Mouse (Mus musculus) common myeloid progenitor, adult 5-6 weeks (primary cell): ENCODE measurements around the gene Tsg101. TPM values are rescaled to one million over a fixed set of nuclear protein-coding genes. Genes with fewer than 3 reads are reported as not detected.

Experiments used
- ATAC-seq: replicated peaks from 2 replicates; pipeline ENCODE4 v1.8.0; 2016; ENCODE audit warnings: low read depth, mild to moderate bottlenecking, moderate TSS enrichment, inconsistent platforms; ENCODE audit not compliant: poor library complexity, severe bottlenecking
- total RNA-seq: library from RNA; stranded (forward); fragments of 200-1000, 187-1606 nt; gene quantifications from 2 replicates; pipeline ENCODE4 v1.2.3, GENCODE M21; 2017

Gene Tsg101
- total RNA-seq, 1 experiment from 2014 or later: 42.0 TPM

- no peak for ATAC-seq
Measured at GRCm38 (mm10) chr7:46839446-46839845, 80.3 kb downstream of the Tsg101 start.

Other genes starting within 250 kb of the Tsg101 start
- gene Tph1, start 247.4 kb downstream of the Tsg101 start, total RNA-seq: not detected in 2 replicates
- 14.6 and 18.5 TPM in 2 replicates for gene Saal1, start 209.3 kb downstream of the Tsg101 start, total RNA-seq
- gene Saa3, start 204.3 kb downstream of the Tsg101 start, total RNA-seq: 3.8 TPM in 1 of 2 replicates, not detected in the other
- not detected in 2 replicates for gene Saa4, start 187.4 kb downstream of the Tsg101 start, total RNA-seq
- gene Saa1, start 177.0 kb downstream of the Tsg101 start, total RNA-seq: not detected in 2 replicates
- not detected in 2 replicates for gene Saa2, start 168.2 kb downstream of the Tsg101 start, total RNA-seq
- 32.3 and 33.0 TPM in 2 replicates for gene Hps5, start 123.9 kb downstream of the Tsg101 start, total RNA-seq
- 86.1 and 96.2 TPM in 2 replicates for gene Gtf2h1, start 123.9 kb downstream of the Tsg101 start, total RNA-seq
- gene Ldha, start 78.5 kb downstream of the Tsg101 start, total RNA-seq: 434 and 497 TPM in 2 replicates
- gene Ldhc, start 58.8 kb downstream of the Tsg101 start, total RNA-seq: not detected in 2 replicates
- gene Uevld, start 38.6 kb upstream of the Tsg101 start, total RNA-seq: 12.7 and 14.1 TPM in 2 replicates
- not detected in 2 replicates for gene Gm9999, start 63.6 kb upstream of the Tsg101 start, total RNA-seq
- gene Spty2d1, start 88.4 kb upstream of the Tsg101 start, total RNA-seq: 33.4 and 38.7 TPM in 2 replicates
- gene Tmem86a, start 130.6 kb upstream of the Tsg101 start, total RNA-seq: 0.63 and 2.5 TPM in 2 replicates
- gene Ptpn5, start 213.7 kb upstream of the Tsg101 start, total RNA-seq: not detected in 2 replicates